Mouse (Mus musculus) heart, adult 2 months (tissue): ENCODE measurements around the gene Mrpl1. TPM values are rescaled to one million over a fixed set of nuclear protein-coding genes. Genes with fewer than 3 reads are reported as not detected.
A peak's percentile ranks its signal among the peaks of the same experiment; 100 is the strongest.

Source experiments
- DNase-seq, 2 experiments: peaks; one replicate each; pipeline ENCODE4 v3.0.0; 2021
- H3K27ac ChIP-seq: fragments of 200-600 bp; 2 replicates; pipeline ENCODE4 v1.8.1; 2022
- H3K27me3 ChIP-seq: fragments of 200-500 bp; 2 replicates; pipeline ENCODE4 v1.6.1; 2012; ENCODE audit warnings: mild to moderate bottlenecking, low read length, inconsistent platforms, mixed read lengths; ENCODE audit not compliant: control insufficient read depth, insufficient read depth
- H3K36me3 ChIP-seq: fragments of 200-500 bp; 2 replicates; pipeline ENCODE4 v1.6.1; 2012; ENCODE audit warnings: low read length, inconsistent platforms; ENCODE audit not compliant: control insufficient read depth, insufficient read depth
- H3K4me1 ChIP-seq: fragments of 200-500 bp; 2 replicates; pipeline ENCODE4 v1.6.1; 2011; ENCODE audit warnings: low read length; ENCODE audit not compliant: control insufficient read depth, insufficient read depth
- H3K4me3 ChIP-seq: fragments of 200-600 bp; 2 replicates; pipeline ENCODE4 v1.8.1; 2022
- H3K79me2 ChIP-seq: fragments of 200-500 bp; replicated peaks from 2 replicates; pipeline ENCODE4 v1.6.1; 2012; ENCODE audit warnings: mild to moderate bottlenecking, inconsistent platforms, low read length, moderate library complexity, mixed read lengths; ENCODE audit not compliant: control insufficient read depth, insufficient read depth
- H3K9ac ChIP-seq: fragments of 200-500 bp; 2 replicates; pipeline ENCODE4 v1.6.1; 2012; ENCODE audit warnings: low read depth, mild to moderate bottlenecking, control low read depth, inconsistent platforms, low read length, mixed read lengths
- CTCF ChIP-seq: fragments of 200-600 bp; IDR thresholded peaks from 2 replicates; pipeline ENCODE4 v1.8.1; 2022; ENCODE audit warnings: antibody characterized with exemption, mild to moderate bottlenecking, moderate library complexity
- EP300 ChIP-seq: fragments of 200-500 bp; IDR thresholded peaks from 2 replicates; pipeline ENCODE4 v1.6.1; 2011; ENCODE audit warnings: low read depth, low read length, control low read depth; ENCODE audit not compliant: insufficient read depth
- POLR2A ChIP-seq: fragments of 200-500 bp; IDR thresholded peaks from 2 replicates; pipeline ENCODE4 v1.6.1; 2011; ENCODE audit warnings: mild to moderate bottlenecking, low read depth, low read length, control low read depth; ENCODE audit not compliant: insufficient read depth
- WGBS: fragments of 180-500 bp; shearing (Covaris S2); methylation state at CpG from one replicate; pipeline ENCODE4 v1.1.7; 2018; 5-methylcytosine and 5-hydroxymethylcytosine counted together
- intact Hi-C: fragments of 180-260 bp; cut with DNase I; formaldehyde crosslinking; loops from one replicate; pipeline ENCODE4 v1.15.1; 2025
- polyA plus RNA-seq: library from polyadenylated mRNA; depleted of rRNA; stranded (reverse); fragments of >200 nt; gene quantifications from 2 replicates; pipeline ENCODE4 v1.2.3, GENCODE M21; 2012
- total RNA-seq, 2 experiments: library from RNA; stranded (reverse); gene quantifications; 2 replicates each; pipeline ENCODE4 v1.2.3; 2021

Gene Mrpl1
- total and polyA plus RNA-seq, 3 experiments = 4.8 to 27.4 (median 25.8) TPM

DNA sequence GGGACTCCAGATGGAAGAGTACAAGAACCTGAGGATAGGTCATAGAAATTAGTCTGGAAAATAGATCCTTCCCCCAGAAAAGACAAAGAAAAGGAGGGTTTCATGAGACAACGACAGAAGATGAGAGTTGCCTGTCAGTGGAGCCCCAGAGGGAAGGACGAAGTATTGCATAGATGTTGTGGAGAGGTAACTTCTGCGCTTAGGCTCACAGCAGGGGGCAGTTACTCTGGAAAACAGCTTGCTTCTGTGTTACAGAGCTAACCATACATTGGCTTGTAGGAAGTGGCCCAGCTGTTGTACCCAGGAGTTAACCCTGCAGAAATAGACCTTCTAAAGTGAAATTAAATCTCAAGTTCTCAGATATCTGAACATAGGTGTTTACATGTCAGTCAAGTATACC is 45.9 kb downstream of the Mrpl1 start:
- Histone ChIP-seq H3K4me3 (no peak overlapping the region), H3K9ac (no peak overlapping the region), H3K79me2 (no peaks in the 10 kb centered on the region), H3K27ac (no peak overlapping the region), H3K27me3 (no peaks in the 10 kb centered on the region), H3K36me3 (no peaks in the 10 kb centered on the region; the same call in 1 of the 2 replicates), H3K4me1 (no peaks in the 10 kb centered on the region)
- intact Hi-C loops = no loop called here
- DNase-seq = no peak
- TF ChIP-seq EP300 = no peak
- TF ChIP-seq POLR2A = no peak
- no peak for TF ChIP-seq CTCF
- 97% methylated on average over 3 of the region's 3 CpGs for WGBS

DNA sequence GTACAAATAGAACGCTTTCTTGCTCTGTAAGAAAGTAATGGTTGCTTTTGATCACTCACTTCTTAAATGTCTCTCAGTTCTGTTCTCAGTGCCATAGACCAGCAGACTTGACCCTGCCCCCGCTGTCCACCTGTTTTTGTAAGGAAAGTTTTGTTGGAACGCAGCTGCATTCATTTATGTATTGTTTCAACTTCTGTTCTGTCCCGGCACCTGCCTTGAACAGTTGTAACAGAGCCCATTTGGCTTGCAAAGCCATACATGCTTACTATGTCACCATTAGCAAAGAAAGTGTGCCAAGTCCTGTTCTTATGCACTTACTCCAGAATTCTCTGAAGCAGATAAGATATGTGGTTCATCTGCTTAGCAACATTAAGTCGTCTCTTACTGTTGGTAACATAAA is 48.9 kb downstream of the Mrpl1 start:
- DNase-seq = no peak
- no peaks in the 10 kb centered on the region for H3K27me3 ChIP-seq
- no peaks in the 10 kb centered on the region; the same call in 1 of the 2 replicates for H3K36me3 ChIP-seq
- intact Hi-C loops = no loop called here
- no peak overlapping the region for H3K27ac ChIP-seq
- TF ChIP-seq POLR2A = no peak
- no peak for TF ChIP-seq EP300
- TF ChIP-seq CTCF = no peak
- no peak overlapping the region for H3K9ac ChIP-seq
- no peak overlapping the region for H3K4me3 ChIP-seq
- H3K4me1 ChIP-seq = no peaks in the 10 kb centered on the region
- WGBS = 84% methylated on average over 5 of the region's 5 CpGs
- H3K79me2 ChIP-seq = no peaks in the 10 kb centered on the region

DNA sequence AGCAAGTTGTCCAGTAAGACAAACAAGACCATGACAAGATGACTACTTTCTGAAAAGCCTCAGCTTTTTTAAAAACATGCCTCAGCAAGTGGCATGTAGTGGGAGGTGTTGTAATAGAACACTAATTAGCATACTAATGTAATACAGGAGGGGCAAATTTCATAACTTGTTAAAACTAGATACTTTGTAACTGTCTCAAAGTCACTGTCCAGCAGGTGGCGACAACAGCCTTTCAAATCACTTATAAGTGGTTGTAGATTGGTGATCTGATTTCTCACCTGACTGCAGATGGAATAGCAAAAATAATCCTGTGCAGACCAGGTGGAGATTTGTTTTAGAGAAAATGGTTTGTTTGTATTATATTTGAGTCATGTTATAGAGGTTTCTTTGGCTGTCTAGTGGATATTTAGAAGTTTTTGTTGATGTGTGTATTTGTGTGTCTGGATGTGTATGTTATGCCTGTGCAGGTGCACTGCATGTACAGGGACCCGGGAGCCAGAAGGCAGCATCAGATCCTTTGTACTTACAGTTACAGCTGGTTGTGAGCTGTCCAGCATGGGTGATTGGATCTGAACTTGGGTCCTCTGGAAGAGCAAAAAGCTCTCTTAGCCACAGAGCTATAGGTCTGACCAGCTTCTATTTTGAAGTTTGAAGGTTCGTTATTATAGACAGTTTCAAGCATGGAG is 57.9 kb downstream of the Mrpl1 start:
- Histone ChIP-seq H3K27me3 (no peaks in the 10 kb centered on the region), H3K27ac (no peak overlapping the region), H3K79me2 (no peaks in the 10 kb centered on the region), H3K9ac (no peak overlapping the region), H3K4me1 (no peaks in the 10 kb centered on the region), H3K4me3 (no peak overlapping the region), H3K36me3 (no peaks in the 10 kb centered on the region)
- peak; percentile 26 to 56 for DNase-seq
- no peak for TF ChIP-seq POLR2A
- no peak for TF ChIP-seq EP300
- TF ChIP-seq CTCF = peak; percentile 89
- 64% methylated on average over 3 of the region's 3 CpGs for WGBS
- intact Hi-C loops = loop anchor here (1.0 to 10.0 kb wide), 3 partner anchors 410 to 788 kb away; no protein-coding TSS in a partner anchor

DNA sequence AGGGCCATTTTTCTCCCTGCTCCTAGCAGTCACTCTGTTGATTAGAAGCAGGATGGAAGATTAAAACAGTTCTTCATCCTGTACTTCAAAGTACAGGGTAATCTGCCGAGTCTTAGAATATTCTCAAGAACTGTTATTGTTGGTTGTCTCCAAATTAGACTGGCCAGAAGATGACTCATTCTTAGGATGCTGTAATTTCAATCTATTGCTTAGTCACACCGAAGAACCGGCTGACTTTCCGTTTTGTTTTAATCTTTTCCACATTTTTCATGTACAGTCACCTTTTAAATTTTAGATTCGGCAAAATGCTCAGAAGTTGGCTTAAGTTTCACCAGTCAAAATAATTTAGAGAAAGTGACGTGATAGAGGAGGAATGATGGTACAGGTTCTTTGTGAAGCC is 61.8 kb downstream of the Mrpl1 start:
- WGBS = 72% methylated on average over 6 of the region's 6 CpGs
- H3K27me3 ChIP-seq = no peaks in the 10 kb centered on the region
- H3K4me1 ChIP-seq = no peaks in the 10 kb centered on the region
- intact Hi-C loops = no loop called here
- no peaks in the 10 kb centered on the region for H3K79me2 ChIP-seq
- no peak for TF ChIP-seq EP300
- no peak for TF ChIP-seq POLR2A
- TF ChIP-seq CTCF = no peak
- DNase-seq = no peak
- H3K9ac ChIP-seq = no peak overlapping the region
- H3K4me3 ChIP-seq = no peak overlapping the region
- H3K36me3 ChIP-seq = no peaks in the 10 kb centered on the region
- no peak overlapping the region for H3K27ac ChIP-seq

DNA sequence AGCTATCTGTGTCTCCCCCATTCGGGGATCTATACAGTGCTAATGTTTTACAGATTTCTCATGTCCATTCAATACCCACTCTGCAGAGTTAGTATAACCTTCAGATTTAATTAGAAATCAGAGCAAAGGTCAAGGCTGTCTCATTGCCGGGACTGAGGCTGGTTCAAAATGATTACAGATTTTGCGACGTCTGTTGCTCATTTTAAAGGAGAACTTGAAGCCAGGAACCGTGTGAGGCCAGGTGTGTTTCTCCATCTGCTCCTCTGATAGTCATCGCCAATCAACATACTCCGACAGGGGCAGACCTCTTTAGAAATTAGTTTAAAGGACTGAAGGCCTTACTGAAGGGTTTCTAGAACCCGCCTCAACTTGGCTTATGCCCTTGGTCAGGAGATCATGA is 96.5 kb downstream of the Mrpl1 start:
- DNase-seq = no peak
- 74% methylated on average over 8 of the region's 8 CpGs for WGBS
- TF ChIP-seq POLR2A (no peak), EP300 (no peak), CTCF (no peak)
- H3K36me3 ChIP-seq = no peaks in the 10 kb centered on the region
- H3K79me2 ChIP-seq = no peaks in the 10 kb centered on the region
- no peaks in the 10 kb centered on the region for H3K4me1 ChIP-seq
- no peaks in the 10 kb centered on the region for H3K27me3 ChIP-seq
- intact Hi-C loops = no loop called here
- no peak overlapping the region for H3K4me3 ChIP-seq
- H3K9ac ChIP-seq = no peak overlapping the region
- H3K27ac ChIP-seq = no peak overlapping the region

DNA sequence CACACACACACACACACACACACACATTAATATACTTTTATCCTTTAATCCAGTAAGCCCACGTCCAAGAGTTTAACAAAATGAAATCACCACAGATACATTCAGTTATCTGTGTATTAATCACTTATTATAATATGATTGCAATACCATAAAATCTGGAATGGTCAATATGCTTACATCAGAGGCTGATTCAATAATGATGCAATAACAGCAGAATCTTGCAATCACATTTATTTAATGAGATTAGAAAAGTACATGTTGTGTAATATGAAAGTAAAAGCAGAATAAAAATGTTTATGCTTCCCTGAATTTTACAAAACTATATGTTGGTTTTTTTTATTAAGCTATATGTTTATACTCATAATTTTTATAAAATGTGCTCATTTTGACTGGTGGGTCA is 97.0 kb downstream of the Mrpl1 start:
- H3K36me3 ChIP-seq = no peaks in the 10 kb centered on the region
- H3K4me1 ChIP-seq = no peaks in the 10 kb centered on the region
- no peak for DNase-seq
- H3K4me3 ChIP-seq = no peak overlapping the region
- TF ChIP-seq EP300 = no peak
- H3K79me2 ChIP-seq = no peaks in the 10 kb centered on the region
- no peaks in the 10 kb centered on the region for H3K27me3 ChIP-seq
- H3K9ac ChIP-seq = no peak overlapping the region
- intact Hi-C loops = no loop called here
- WGBS = 66% methylated on average over 1 of the region's 1 CpGs
- H3K27ac ChIP-seq = no peak overlapping the region
